Mouse (Mus musculus) left cerebral cortex, adult 2 months (tissue): ENCODE data around the gene Tnfsf12. TPM values are rescaled to one million over a fixed set of nuclear protein-coding genes. Genes with fewer than 3 reads are reported as not detected.

Experiments used
- DNase-seq, 2 experiments: peaks; one replicate each; pipeline ENCODE4 v3.0.0; 2021 to 2022; ENCODE audit warnings: low spot score in 2 of 2, mixed read lengths in 1 of 2; ENCODE audit errors: extremely low spot score in 1 of 2
- H3K27ac ChIP-seq: fragments of 200-600 bp; 2 replicates; pipeline ENCODE4 v1.8.1; 2022
- H3K4me3 ChIP-seq: fragments of 200-600 bp; 2 replicates; pipeline ENCODE4 v1.8.1; 2022
- CTCF ChIP-seq: fragments of 200-600 bp; IDR thresholded peaks from 2 replicates; pipeline ENCODE4 v1.8.1; 2022; ENCODE audit warnings: antibody characterized with exemption, mild to moderate bottlenecking, moderate library complexity
- intact Hi-C: fragments of 180-260 bp; cut with DNase I; formaldehyde crosslinking; loops from one replicate; pipeline ENCODE4 v1.15.1; 2025
- total RNA-seq, 2 experiments: library from RNA; stranded (reverse); gene quantifications; 2 replicates each; pipeline ENCODE4 v1.2.3; 2021

Gene Tnfsf12
- total RNA-seq, 2 experiments from 2014 or later = 9.5 to 10.6 TPM

DNA sequence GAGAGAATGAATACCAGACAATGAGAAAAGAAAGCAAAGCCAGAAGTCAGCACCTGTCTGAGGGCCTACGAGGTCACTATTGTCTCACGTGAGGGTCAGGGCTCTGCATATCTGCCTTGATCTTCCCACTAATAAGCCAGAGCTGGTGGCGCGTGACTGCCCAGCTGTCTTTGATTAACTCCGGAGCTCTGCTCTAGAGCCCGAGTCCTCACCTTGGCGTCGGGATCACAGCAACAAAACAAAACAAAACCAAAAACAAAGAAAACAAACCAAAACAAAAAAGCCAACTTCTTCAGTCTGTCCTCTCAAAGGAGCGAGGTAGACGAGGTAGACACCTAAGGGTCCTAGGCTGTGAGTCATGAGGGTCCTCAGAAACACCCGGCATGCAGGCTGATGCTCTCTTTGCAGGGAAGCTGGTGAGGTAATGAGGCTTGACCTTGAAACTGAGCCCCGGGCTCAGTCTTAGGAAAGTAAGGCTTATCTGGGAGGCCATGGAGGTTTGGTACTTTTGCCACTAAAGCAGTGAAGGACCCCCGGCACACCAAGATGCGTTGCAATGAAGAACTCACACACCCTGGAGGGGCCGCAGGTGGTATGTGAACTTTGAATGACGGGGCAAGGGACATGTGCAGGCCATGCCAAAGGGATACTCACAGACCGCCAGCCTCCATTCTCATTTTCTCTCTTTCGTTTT, 19.1 kb upstream of the Tnfsf12 start:
- intact Hi-C loops = loop anchor here (2.0 kb wide), 1 partner anchor 32 kb away; the partner anchor contains the start of gene Senp3
- no peak overlapping the region for H3K27ac ChIP-seq
- no peak overlapping the region for H3K4me3 ChIP-seq
- no peak for TF ChIP-seq CTCF
- DNase-seq = no peak

- Histone ChIP-seq H3K27ac (no peak overlapping the region), H3K4me3 (no peak overlapping the region)
- no peak for TF ChIP-seq CTCF
- no peak for DNase-seq
- intact Hi-C loops = no loop called here
Observed at GRCm38 (mm10) chr11:69712954-69713672, 17.5 kb upstream of the Tnfsf12 start.

GRCm38 (mm10) chr11:69711082-69711481, 15.4 kb upstream of the Tnfsf12 start:
- no peak for DNase-seq
- intact Hi-C loops = no loop called here
- TF ChIP-seq CTCF = no peak
- Histone ChIP-seq H3K27ac (no peak overlapping the region), H3K4me3 (no peak overlapping the region)

DNA sequence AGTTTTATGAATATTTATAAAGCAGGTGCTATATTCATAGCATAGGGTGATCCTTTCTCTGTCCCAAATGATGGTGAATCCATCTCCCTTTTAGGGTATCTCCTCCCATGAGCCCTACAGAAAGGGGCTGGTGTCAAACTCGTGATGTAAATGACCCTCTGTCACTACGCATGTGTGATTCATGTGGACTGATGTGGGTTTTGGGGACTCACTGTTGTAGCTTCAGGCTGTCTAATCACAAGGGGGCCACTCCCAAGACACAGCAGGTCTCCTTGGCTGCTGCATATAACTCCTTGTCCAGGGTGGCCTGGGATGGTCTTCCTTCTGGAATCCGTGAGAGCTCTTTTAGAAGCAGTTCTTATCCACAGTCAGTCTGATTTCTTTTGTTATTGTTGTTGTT, 14.8 kb upstream of the Tnfsf12 start:
- no peak overlapping the region for H3K4me3 ChIP-seq
- no peak for DNase-seq
- no peak for TF ChIP-seq CTCF
- H3K27ac ChIP-seq = no peak overlapping the region
- intact Hi-C loops = no loop called here

DNA sequence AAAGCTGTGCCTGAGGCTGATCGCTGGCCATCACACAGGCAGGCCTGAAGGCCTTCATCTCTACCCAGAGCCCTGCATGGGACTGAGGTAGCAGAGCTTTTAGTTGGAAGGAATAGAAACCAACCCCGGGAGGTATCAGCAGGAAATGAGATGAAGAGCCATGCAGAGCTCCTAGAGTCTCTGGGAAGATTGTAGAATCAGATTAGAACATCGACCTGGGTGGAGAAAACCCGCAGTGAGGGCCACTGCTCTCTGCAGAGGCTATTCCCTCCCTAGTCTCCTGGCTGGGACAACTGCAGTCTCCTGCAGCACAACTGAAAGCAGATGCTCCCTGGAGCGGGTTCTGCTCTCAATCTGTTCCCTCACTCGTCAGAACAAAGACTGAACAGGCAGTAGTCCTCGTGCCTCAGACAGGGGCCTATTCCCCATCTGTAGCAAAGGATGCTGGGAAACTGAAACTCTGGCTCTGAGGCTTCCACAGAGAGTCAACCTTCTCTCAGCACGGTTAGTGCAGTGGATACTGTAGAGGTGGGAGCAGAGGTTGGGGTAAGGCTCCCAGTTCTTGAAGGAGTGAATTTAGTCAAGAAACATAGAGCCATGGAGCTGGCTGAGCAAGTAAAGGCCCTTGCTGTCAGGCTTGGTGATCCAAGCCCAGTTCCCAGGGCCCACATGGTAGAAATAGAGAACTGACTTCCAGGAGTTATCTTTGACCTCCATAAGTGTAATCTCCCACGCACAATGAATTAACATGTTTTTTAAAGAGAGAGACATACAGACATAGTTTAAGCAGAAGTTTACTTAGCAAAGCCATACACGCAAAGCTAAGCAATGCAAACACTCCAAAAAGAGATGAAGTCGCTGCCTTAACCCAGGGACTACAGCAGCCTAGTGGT, 14.2 kb upstream of the Tnfsf12 start:
- intact Hi-C loops = no loop called here
- no peak for DNase-seq
- no peak overlapping the region for H3K27ac ChIP-seq
- H3K4me3 ChIP-seq = no peak overlapping the region
- TF ChIP-seq CTCF = no peak

DNA sequence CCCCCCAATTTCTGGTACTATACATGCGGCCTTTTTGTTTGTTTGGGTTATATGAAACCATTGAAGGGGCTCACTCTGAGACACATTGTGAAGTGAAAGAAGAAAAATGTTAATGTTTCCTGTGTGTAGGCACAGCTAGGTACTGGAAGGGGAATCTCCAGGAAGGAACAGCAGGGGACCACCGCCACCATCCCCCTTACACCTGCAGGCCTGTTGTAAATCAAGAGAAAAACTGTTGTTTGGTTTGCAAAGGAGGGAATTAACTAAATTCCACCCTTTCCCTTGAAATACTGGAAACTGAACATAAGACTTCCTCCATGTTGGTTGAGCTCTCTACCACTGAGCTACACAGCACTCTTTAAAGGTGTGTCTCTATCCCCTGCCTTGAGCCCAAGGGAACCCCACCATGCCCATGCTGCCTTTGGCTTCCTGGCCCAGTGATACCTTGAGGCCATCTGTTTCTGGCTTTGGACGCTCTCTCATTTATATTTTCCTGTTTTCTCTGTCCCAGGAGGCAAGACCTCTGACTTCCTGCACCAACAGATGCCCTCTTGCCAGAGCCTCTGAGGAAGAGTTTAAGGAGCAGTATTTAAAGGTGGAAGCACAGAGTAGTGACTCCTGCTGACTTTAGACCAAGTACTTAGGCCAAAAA, 13.1 kb upstream of the Tnfsf12 start:
- Histone ChIP-seq H3K4me3 (no peak overlapping the region), H3K27ac (no peak overlapping the region)
- DNase-seq = no peak
- intact Hi-C loops = no loop called here
- TF ChIP-seq CTCF = no peak

DNA sequence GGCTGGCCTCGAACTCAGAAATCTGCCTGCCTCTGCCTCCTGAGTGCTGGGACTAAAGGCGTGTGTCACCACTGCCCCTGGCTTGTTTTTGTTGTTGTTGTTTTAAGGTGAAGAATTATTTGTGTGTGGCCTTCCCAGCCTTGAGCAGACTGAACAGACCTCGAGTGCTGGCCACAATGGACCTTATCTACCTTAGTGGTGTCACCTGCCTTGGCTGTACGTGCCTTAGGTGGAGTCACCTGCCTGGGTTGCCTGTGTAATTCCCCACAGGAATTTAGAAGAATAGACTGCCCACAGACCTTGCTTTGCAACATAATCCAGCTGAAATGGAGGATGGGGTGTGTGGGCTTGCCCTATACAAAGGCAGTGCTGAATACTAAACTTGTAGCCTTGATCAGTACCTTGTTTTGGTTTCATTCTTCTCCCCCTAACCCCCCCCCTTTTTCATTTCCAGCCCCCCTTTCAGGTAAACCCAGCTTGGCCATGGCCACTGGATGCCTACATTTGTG, 12.3 kb upstream of the Tnfsf12 start:
- intact Hi-C loops = no loop called here
- no peak for DNase-seq
- no peak for TF ChIP-seq CTCF
- Histone ChIP-seq H3K27ac (no peak overlapping the region), H3K4me3 (no peak overlapping the region)

DNA sequence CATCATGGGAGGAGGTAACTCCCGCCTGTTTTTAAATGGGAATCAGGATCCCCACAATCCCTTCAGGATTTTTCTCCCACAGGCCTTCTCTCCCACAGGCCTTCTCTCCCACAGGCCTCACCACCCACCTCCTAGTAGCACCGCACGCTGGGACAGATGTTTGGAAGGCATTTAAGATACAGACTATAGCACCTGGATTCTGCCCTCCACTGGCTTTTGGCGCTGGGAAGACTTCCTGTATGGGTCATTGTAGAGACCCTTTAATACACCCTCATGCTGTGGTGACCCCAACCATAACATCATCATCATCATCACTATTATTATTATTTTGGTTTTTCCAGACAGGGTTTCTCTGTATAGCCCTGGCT, 11.8 kb upstream of the Tnfsf12 start:
- Histone ChIP-seq H3K27ac (peak overlapping the region; percentile 11; the same call in 1 of the 2 replicates), H3K4me3 (no peak overlapping the region)
- TF ChIP-seq CTCF = no peak
- no peak for DNase-seq
- intact Hi-C loops = no loop called here

GRCm38 (mm10) chr11:69706775-69707479, 11.3 kb upstream of the Tnfsf12 start:
- peak in 1 of 2 experiments; percentile 45 for DNase-seq
- no peak; the same call in 1 of the 2 replicates for TF ChIP-seq CTCF
- intact Hi-C loops = no loop called here
- H3K4me3 ChIP-seq = no peak overlapping the region
- peak overlapping the region; percentile 24; the same call in 1 of the 2 replicates for H3K27ac ChIP-seq

DNA sequence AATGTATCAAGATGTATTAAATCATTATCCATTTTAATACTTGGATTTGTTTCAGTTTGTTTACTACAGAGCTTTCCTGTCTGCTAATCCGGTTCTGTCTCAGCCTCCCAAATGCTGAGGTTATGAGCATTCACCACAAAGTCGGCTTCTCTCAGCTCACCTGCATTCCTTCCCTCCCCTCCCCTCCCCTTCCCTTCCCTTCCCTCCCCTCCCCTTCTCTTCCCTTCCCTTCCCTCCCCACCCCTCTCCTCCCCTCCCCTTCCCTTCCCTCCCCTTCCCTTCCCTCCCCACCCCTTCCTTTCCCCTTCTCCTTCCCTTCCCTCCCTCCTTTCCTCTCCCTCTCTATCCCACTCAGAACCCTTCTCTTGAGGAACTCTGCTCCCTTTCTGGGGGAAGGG, 9.0 kb upstream of the Tnfsf12 start:
- no peak for DNase-seq
- Histone ChIP-seq H3K4me3 (no peak overlapping the region), H3K27ac (no peak overlapping the region)
- no peak for TF ChIP-seq CTCF
- intact Hi-C loops = no loop called here
